Mouse (Mus musculus): ENCODE results near the gene Olfr1502. TPM values are rescaled to one million over a fixed set of nuclear protein-coding genes. Genes with fewer than 3 reads are reported as not detected.
"Not testable (repeated sequence)": the region's sequence is repeated elsewhere in the genome, so short reads cannot be mapped to it uniquely, and the experiment has no call there.

Gene Olfr1502
- polyA plus RNA-seq (2016; fragmentation: Nextera tagmentation; extraction: Ambion mirVana): not detected in 2 replicates

GRCm38 (mm10) chr19:13861495-13861894 lies at the start of gene Olfr1502:
Olfr1502 (plus strand) TSS chr19:13861795.
- Histone ChIP-seq H3K36me3 (replicated peaks) (no peaks in the 10 kb centered on the region), H3K27ac (no peak within 1 kb of the TSS), H3K4me1 (no peaks in the 10 kb centered on the region), H3K4me3 (replicated peaks) (no peak within 1 kb of the TSS), H3K9me3 (no peaks in the 10 kb centered on the region), H3K9ac (no peak within 1 kb of the TSS), H3K27me3 (no peaks in the 10 kb centered on the region), H3K4me2 (no peak within 1 kb of the TSS)
- ATAC-seq (ENCODE audit: low FRiP score): no peak
- 89% methylated on average over 1 of the region's 1 CpGs for WGBS

DNA sequence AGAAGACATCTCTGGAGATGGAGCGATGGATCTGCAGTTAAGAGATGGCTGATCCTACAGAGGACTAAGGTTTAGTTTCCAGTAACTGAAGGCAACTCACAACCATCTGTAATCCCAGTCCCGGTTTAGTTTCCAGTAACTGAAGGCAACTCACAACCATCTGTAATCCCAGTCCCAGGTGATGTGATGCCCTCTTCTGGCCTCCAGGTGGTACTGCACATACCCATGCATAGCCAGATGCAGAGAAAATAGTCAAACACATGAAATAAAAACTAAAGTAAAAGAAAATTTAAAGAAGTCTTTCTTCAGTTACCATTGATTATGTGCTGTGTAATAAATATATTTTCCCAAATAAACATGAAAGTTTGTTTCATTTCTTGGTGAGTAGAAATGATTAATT lies 48.8 kb upstream of the Olfr1502 start:
- Histone ChIP-seq H3K4me2 (no peak overlapping the region), H3K27me3 (no peaks in the 10 kb centered on the region), H3K4me1 (no peaks in the 10 kb centered on the region), H3K36me3 (replicated peaks) (no peaks in the 10 kb centered on the region), H3K9me3 (no peaks in the 10 kb centered on the region), H3K4me3 (replicated peaks) (no peak overlapping the region), H3K9ac (no peak overlapping the region), H3K27ac (no peak overlapping the region)
- no peak for ATAC-seq (ENCODE audit: low FRiP score)
- WGBS: 64% methylated on average over 2 of the region's 2 CpGs

DNA sequence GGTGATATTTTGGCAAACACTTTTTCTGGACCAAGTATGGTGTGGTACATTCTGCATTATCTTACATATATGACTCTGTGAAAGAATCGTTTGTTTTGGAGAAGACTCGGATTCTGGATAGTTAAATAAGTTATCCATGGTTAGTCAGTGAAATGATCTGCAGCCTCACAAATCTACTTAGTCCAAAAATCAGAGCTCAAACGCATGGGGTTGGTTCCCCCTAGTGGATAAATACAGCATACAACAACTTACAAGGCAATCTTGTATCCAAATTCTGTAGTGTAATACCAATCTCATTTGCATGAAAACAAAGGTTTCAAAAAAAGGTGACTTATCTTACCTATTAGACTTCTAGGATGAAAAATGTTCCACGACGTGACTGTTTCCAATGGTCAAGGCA lies 42.8 kb upstream of the Olfr1502 start:
- 37% methylated on average over 5 of the region's 5 CpGs for WGBS
- Histone ChIP-seq H3K36me3 (replicated peaks) (no peaks in the 10 kb centered on the region), H3K27me3 (no peaks in the 10 kb centered on the region), H3K27ac (no peak overlapping the region), H3K9ac (no peak overlapping the region), H3K4me3 (replicated peaks) (no peak overlapping the region), H3K9me3 (no peaks in the 10 kb centered on the region), H3K4me1 (no peaks in the 10 kb centered on the region), H3K4me2 (no peak overlapping the region)
- no peak for ATAC-seq (ENCODE audit: low FRiP score)

GRCm38 (mm10) chr19:13819347-13819746 lies 42.2 kb upstream of the Olfr1502 start, which contains the start of gene Olfr1499:
Olfr1499 (minus strand) TSS chr19:13819447.
- no peak within 1 kb of the TSS for H3K4me2 ChIP-seq
- no peaks in the 10 kb centered on the region for H3K9me3 ChIP-seq
- ATAC-seq (ENCODE audit: low FRiP score): no peak
- H3K36me3 ChIP-seq (replicated peaks): no peaks in the 10 kb centered on the region
- no peaks in the 10 kb centered on the region for H3K4me1 ChIP-seq
- H3K4me3 ChIP-seq (replicated peaks): no peak within 1 kb of the TSS
- no peaks in the 10 kb centered on the region for H3K27me3 ChIP-seq
- H3K27ac ChIP-seq: no peak within 1 kb of the TSS
- H3K9ac ChIP-seq: no peak within 1 kb of the TSS

DNA sequence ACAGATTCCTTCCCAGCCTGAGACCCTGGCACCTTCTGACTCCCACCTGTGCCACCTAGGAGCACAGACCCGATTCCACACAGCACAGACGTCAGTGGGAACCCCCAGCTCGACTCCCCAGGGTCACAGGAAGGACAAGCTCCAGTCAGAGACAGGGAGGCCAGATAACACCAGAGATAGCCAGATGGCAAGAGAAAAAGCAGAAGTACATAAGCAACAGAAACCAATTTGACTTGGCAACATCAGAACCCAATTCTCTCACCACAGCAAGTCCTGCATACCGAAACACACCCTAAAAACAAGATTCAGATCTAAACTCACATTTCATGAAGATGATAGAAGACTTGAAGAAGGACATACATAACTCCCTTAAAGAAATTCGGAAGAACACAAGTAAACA lies 40.7 kb upstream of the Olfr1502 start:
- Histone ChIP-seq H3K4me3 (replicated peaks) (no peak overlapping the region), H3K27ac (no peak overlapping the region), H3K36me3 (replicated peaks) (no peaks in the 10 kb centered on the region), H3K9ac (no peak overlapping the region), H3K4me1 (no peaks in the 10 kb centered on the region), H3K9me3 (no peaks in the 10 kb centered on the region), H3K4me2 (no peak overlapping the region), H3K27me3 (no peaks in the 10 kb centered on the region)
- 69% methylated on average over 5 of the region's 5 CpGs for WGBS
- ATAC-seq (ENCODE audit: low FRiP score): no peak

DNA sequence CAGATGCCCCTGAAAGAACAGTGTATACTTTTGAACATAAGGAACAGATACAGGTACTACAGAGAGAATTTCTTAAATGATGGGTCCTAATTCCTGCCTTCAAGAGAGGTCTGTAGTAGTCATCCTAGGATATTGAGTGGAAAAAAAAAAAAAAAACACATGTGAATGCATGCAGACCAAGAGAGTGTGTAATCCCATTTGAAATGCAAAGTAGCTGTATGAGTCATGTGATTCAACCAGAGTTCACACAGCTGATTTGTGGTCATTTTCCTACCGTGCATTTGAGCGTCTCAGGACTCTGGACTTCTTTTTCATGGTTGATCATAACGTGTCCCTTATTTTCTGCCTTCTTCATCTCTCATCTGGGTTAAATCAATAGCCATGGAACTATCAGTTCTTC lies 33.1 kb upstream of the Olfr1502 start:
- Histone ChIP-seq H3K36me3 (replicated peaks) (no peaks in the 10 kb centered on the region), H3K4me2 (no peak overlapping the region), H3K27me3 (no peaks in the 10 kb centered on the region), H3K9me3 (no peaks in the 10 kb centered on the region), H3K4me3 (replicated peaks) (no peak overlapping the region), H3K27ac (no peak overlapping the region), H3K9ac (no peak overlapping the region), H3K4me1 (no peaks in the 10 kb centered on the region)
- WGBS: 72% methylated on average over 3 of the region's 3 CpGs
- no peak for ATAC-seq (ENCODE audit: low FRiP score)

GRCm38 (mm10) chr19:13830388-13830787 lies 31.2 kb upstream of the Olfr1502 start, which contains the start of gene Olfr1500:
Olfr1500 (minus strand) TSS chr19:13830488.
- ATAC-seq (ENCODE audit: low FRiP score): no peak
- Histone ChIP-seq H3K36me3 (replicated peaks) (no peaks in the 10 kb centered on the region), H3K4me2 (no peak within 1 kb of the TSS), H3K4me3 (replicated peaks) (no peak within 1 kb of the TSS), H3K27me3 (no peaks in the 10 kb centered on the region), H3K9me3 (no peaks in the 10 kb centered on the region), H3K9ac (no peak within 1 kb of the TSS), H3K27ac (no peak within 1 kb of the TSS), H3K4me1 (no peaks in the 10 kb centered on the region)

- not testable (repeated sequence) for H3K9me3 ChIP-seq; H3K4me3 ChIP-seq (replicated peaks); H3K4me2 ChIP-seq; ATAC-seq (ENCODE audit: low FRiP score); H3K36me3 ChIP-seq (replicated peaks); H3K27me3 ChIP-seq; H3K27ac ChIP-seq; H3K4me1 ChIP-seq; H3K9ac ChIP-seq
These were observed 11.0 kb upstream of the Olfr1502 start, which contains the start of gene Olfr1501 for GRCm38 (mm10) chr19:13850592-13850991. Olfr1501 (minus strand) TSS chr19:13850692.

DNA sequence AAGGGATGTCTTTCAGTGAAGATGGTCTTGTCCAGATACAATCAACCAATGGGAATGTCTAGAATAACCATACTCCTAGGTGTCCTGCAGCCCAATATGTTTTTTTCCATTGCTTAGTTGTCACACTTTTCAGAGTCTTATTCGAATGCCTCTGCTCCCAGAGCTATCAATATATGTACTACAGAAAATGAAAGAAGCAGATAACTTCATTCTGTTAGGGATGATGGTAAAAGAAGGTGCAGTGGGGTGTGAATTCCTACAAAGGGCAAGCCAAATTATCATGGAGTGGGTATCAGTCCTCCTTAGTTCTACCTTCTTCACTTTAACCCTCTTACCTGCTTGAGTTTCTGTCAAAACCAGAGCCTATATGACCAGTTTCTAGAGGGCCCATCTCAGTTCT lies 36.2 kb downstream of the Olfr1502 start, which contains the start of gene Olfr1504:
Olfr1504 (minus strand) TSS at position 101 of the 400 bp plus-strand sequence.
- no peaks in the 10 kb centered on the region for H3K27me3 ChIP-seq
- WGBS: 64% methylated on average over 1 of the region's 1 CpGs
- H3K4me3 ChIP-seq (replicated peaks): no peak within 1 kb of the TSS
- ATAC-seq (ENCODE audit: low FRiP score): no peak
- H3K36me3 ChIP-seq (replicated peaks): no peaks in the 10 kb centered on the region
- H3K9me3 ChIP-seq: no peaks in the 10 kb centered on the region
- no peaks in the 10 kb centered on the region for H3K4me1 ChIP-seq
- no peak within 1 kb of the TSS for H3K27ac ChIP-seq
- H3K9ac ChIP-seq: no peak within 1 kb of the TSS
- H3K4me2 ChIP-seq: no peak within 1 kb of the TSS

Other genes starting within 250 kb of the Olfr1502 start
- gene Olfr1487, start 244.4 kb upstream of the Olfr1502 start, polyA plus RNA-seq (2016; fragmentation: Nextera tagmentation; extraction: Ambion mirVana): not detected in 2 replicates
- not detected in 2 replicates for gene Olfr1489, start 230.2 kb upstream of the Olfr1502 start, polyA plus RNA-seq (2016; fragmentation: Nextera tagmentation; extraction: Ambion mirVana)
- gene Olfr1490, start 210.7 kb upstream of the Olfr1502 start, polyA plus RNA-seq (2016; fragmentation: Nextera tagmentation; extraction: Ambion mirVana): not detected in 2 replicates
- not detected in 2 replicates for gene Olfr1491, start 164.5 kb upstream of the Olfr1502 start, polyA plus RNA-seq (2016; fragmentation: Nextera tagmentation; extraction: Ambion mirVana)
- gene Olfr1493-ps1, start 138.5 kb upstream of the Olfr1502 start, polyA plus RNA-seq (2016; fragmentation: Nextera tagmentation; extraction: Ambion mirVana): not detected in 2 replicates
- not detected in 2 replicates for gene Olfr1494, start 122.1 kb upstream of the Olfr1502 start, polyA plus RNA-seq (2016; fragmentation: Nextera tagmentation; extraction: Ambion mirVana)
- not detected in 2 replicates for gene Olfr1495, start 97.2 kb upstream of the Olfr1502 start, polyA plus RNA-seq (2016; fragmentation: Nextera tagmentation; extraction: Ambion mirVana)
- gene Olfr1496, start 83.9 kb upstream of the Olfr1502 start, polyA plus RNA-seq (2016; fragmentation: Nextera tagmentation; extraction: Ambion mirVana): not detected in 2 replicates
- gene Olfr1497, start 63.6 kb upstream of the Olfr1502 start, polyA plus RNA-seq (2016; fragmentation: Nextera tagmentation; extraction: Ambion mirVana): not detected in 2 replicates
- gene Olfr1499, start 42.3 kb upstream of the Olfr1502 start, polyA plus RNA-seq (2016; fragmentation: Nextera tagmentation; extraction: Ambion mirVana): not detected in 2 replicates
- not detected in 2 replicates for gene Olfr1500, start 31.3 kb upstream of the Olfr1502 start, polyA plus RNA-seq (2016; fragmentation: Nextera tagmentation; extraction: Ambion mirVana)
- not detected in 2 replicates for gene Olfr1501, start 11.1 kb upstream of the Olfr1502 start, polyA plus RNA-seq (2016; fragmentation: Nextera tagmentation; extraction: Ambion mirVana)
- gene Olfr1504, start 36.1 kb downstream of the Olfr1502 start, polyA plus RNA-seq (2016; fragmentation: Nextera tagmentation; extraction: Ambion mirVana): not detected in 2 replicates
- not detected in 2 replicates for gene Olfr1505, start 51.7 kb downstream of the Olfr1502 start, polyA plus RNA-seq (2016; fragmentation: Nextera tagmentation; extraction: Ambion mirVana)

Measured in forebrain, embryonic 12.5 days (tissue).